Mouse (Mus musculus) megakaryocyte, adult 5-6 weeks (primary cell): ENCODE data around the gene Lrrc59. TPM values are rescaled to one million over a fixed set of nuclear protein-coding genes. Genes with fewer than 3 reads are reported as not detected.
A peak's percentile ranks its signal among the peaks of the same experiment; 100 is the strongest.

Experiments
- ATAC-seq: 2 replicates; pipeline ENCODE4 v1.8.0; 2016; ENCODE audit warnings: mild to moderate bottlenecking, inconsistent platforms; ENCODE audit not compliant: poor library complexity, severe bottlenecking
- total RNA-seq, 2 experiments: library from RNA; stranded (forward) in 1 of 2; stranded (reverse) in 1 of 2; fragments of 153-499, 151-499 nt in 1 of 2; fragments of 221-1000, 200-1000 nt in 1 of 2; gene quantifications; 2 replicates each; pipeline versions ENCODE4 v1.2.3 to v1.2.4; 2015 to 2017

Gene Lrrc59
- total RNA-seq (2015) (48.5 and 48.9 TPM in 2 replicates), total RNA-seq (2017) (79.1 and 81.3 TPM in 2 replicates)

DNA sequence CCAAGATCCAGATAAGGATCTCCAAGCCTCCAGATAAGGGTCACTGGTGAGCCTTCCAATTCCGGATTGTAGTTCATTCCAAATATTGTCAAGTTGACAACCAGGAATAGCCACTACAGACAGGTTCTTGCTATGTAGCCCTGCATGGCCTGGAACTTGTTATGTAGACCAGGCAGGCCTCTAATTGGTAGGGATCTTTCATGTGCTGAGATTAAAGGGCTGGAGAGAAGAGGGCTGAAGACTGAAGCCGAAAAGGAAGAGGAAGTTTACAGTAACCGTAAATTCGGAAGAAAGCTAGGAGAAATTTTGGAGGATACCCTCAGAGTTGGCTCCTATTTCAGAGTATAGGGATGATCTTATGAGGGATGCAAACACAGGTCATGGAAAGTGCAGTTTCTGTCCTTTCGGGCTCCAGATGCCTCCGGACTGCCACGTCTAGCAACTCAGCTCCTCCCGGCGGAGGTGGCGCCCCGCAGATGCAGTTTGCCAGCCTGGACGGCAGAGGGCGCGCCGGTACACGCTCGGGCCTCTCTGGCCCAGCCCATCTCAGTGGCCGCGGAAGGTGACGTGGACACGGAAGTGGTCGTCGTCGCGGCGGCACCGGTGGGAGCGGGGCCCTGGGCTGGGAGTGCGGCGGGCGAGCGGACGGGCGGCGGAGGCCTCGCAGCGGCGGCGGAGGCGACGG is at the start of gene Lrrc59:
Lrrc59 (plus strand) TSS at position 569 of the 685 bp plus-strand sequence.
- peak; percentile 100 for ATAC-seq

DNA sequence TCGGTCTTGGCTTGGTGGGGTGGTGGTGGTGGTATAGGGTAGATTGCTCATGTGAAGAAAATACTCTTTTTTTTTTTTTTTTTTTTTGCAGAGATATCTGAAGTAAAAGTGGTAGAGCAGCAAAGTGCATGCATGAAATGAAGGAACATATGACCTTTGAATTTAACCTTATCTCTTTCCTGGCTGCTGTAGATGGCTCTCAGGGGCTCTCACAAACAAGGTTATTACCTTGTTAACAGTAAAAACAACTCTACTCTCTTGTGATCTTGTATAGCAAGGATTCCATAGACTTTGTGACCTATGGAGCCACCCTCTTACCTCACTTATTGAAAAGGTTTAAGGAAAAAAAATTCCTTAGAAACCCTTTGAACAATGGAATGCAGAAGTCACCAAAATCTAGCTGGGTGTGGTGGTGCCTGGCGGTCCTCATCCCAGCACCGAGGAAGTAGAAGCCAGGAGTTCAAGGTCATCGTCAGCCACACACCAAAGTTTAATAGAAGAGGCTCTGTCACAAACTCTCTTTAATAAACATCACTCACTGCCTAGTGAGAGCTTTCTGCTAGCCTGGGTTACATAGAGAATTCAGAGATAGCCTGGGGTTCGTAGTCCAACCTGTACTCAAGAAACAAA is 49.3 kb upstream of the Lrrc59 start:
- ATAC-seq = no peak

DNA sequence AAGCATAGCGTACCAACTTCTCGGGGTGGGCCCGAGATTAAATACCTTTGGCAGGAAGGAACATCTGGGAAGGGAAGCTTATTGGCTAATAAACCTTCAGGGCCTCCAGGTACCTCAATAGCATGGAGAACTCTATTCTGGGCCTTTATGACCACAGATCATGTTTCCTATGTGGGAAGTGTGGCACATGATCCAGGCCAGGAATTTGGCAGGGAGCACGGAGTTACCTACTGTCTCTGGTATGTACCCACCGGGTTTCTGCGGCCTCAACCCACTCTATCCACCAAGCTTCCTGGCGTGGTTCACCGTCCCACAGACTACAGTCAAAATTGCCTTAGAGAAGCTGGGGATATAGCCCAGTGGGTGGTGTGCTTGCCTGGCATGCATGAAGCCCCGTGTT is 44.5 kb upstream of the Lrrc59 start:
- ATAC-seq = no peak

DNA sequence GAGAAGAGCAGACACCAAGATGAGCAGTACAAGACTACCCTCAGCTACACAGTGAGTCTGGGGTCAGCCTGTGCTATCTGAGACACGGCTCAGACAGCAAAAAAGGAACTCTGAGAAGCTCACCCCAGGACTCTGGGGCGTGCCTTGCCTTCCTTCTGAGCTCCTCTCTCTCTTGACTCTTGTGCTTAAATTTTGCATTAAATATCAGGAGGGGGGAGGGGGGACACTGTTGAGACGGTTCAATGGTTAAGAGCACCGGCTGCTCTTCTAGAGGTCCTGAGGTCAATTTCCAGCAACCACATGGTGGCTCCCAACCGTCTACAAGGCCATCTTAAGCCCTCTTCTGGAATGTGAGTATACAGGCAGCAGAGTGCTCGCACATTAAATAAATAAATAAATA is 42.1 kb upstream of the Lrrc59 start:
- no peak for ATAC-seq

DNA sequence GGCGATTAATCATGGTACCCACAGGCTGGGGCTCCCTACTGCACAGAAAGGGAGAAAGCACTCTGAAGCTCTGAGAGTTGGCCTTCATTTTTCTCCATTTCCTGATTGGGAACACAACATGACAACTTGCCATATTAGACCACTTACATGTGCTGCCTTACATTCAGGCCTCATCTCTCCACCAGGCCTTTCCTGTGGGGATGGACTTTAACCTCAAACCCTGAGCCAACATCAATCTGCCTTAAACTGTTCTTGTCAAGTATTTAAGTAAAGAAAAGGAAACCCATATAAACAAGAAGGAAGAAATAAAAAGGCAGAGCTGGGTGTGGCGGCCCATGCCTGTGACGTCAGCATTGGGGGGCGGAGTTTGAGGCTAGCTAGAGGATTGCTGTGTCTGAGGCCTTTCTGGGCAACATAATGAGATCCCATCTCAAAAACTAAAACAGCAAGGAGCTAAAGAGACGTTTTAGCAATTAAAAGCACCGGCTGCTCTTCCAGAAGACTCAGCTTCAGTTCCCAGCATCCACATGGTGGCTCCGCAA is 33.2 kb upstream of the Lrrc59 start:
- peak; percentile 68; the same call in 1 of the 2 replicates for ATAC-seq

GRCm38 (mm10) chr11:94597319-94597718 is 32.2 kb upstream of the Lrrc59 start:
- ATAC-seq = no peak

DNA sequence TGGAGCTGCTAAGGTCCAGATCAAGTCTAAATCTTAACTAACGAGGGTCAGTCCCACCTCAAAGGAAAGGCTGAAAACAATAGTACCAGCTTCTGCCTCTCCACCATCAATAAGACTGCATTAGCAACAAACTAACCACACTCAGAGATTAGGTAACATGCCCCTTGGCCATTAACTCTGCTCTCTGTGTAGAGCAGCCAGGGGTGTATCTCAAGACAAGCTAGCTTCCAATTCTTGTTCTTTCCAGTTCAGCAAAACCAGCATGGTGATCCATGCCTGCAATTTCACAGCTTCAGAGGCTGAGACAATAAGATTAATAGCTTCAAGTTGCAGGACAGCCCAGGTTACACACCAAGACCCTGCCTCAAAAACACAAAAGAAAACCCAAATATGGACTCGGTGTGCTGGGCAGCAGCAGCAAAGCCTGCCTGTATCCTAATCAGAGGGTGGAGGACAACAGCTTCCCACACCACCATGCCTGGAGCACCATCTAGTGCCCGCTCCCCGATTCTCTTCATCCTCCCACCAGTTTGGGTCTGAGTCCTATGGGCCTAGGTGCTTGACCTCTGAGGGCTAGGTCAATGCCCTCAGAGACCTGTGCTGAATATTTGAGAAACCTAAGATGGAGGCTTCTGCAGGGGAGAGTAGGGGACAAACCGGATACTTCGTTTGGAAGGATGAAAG is 31.0 kb upstream of the Lrrc59 start:
- no peak for ATAC-seq

- ATAC-seq = no peak
These were observed 29.1 kb upstream of the Lrrc59 start for GRCm38 (mm10) chr11:94600447-94600846.

- ATAC-seq = peak; percentile 66
These were observed 28.0 kb upstream of the Lrrc59 start, which contains the start of gene Acsf2 for GRCm38 (mm10) chr11:94601321-94602281. Acsf2 (minus strand) TSS chr11:94601871.

GRCm38 (mm10) chr11:94602356-94602955 is 27.1 kb upstream of the Lrrc59 start:
- ATAC-seq = no peak

GRCm38 (mm10) chr11:94610744-94611740 is 18.5 kb upstream of the Lrrc59 start:
- peak; percentile 54; the same call in 1 of the 2 replicates for ATAC-seq

GRCm38 (mm10) chr11:94614603-94615002 is 15.0 kb upstream of the Lrrc59 start:
- ATAC-seq = no peak

DNA sequence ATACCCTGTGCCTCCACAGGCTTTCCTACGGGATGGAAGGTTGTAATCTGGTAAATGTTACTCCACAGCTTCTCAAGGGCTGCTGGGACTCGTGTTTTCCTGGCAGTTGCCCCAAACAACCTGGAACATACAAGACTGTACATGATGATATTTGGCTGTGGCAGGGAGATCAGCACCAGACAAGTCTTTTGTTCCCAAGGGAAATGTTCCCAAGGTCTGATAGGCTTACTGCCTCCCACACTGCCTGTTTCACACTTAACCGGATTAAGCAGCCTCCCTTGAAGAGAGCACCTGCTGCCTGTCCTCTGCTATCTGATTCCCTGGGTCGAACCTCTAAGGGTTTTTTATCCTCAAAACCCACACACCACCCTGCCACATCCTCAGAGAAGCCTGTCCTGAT is 14.1 kb upstream of the Lrrc59 start:
- no peak for ATAC-seq

DNA sequence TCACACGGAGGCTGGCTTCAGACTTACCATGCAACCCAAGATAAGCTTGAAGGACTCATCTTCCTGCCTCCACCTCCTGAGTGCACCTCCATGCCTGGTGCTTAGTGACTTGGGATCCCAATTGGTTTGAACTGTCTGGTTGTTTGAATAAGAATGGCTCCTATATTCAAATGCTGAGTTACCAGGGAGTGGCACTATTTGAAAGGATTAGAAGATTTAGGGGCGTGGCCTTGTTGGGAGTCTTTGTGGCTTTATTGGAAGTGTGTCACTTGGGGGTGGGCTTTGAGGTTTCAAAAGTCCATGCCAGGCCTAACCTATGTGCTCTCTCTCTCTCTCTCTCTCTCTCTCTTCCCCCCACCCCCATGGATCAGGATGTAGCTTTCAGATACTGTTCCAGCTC is 11.9 kb upstream of the Lrrc59 start:
- no peak for ATAC-seq

- ATAC-seq = no peak
These were observed 8.7 kb upstream of the Lrrc59 start for GRCm38 (mm10) chr11:94620766-94621457.

- no peak for ATAC-seq
These were observed 8.1 kb upstream of the Lrrc59 start for GRCm38 (mm10) chr11:94621458-94621852.

- ATAC-seq = no peak
These were observed 7.4 kb upstream of the Lrrc59 start for GRCm38 (mm10) chr11:94622162-94622561.

- 0 out of 2 replicates have a peak, but pooled peaks have one; percentile 18 for ATAC-seq
These were observed 274 bp downstream of the Lrrc59 start for GRCm38 (mm10) chr11:94629884-94630198.
